Mouse (Mus musculus): ENCODE results near the gene Gm28374. TPM values are rescaled to one million over a fixed set of nuclear protein-coding genes. Genes with fewer than 3 reads are reported as not detected.

Gene Gm28374
- polyA plus RNA-seq, 1 experiment from 2014 or later = 2.0 TPM

Small RNAs within 50 kb of the gene (microRNA-seq; reads per million reads assigned to microRNA genes)
- 4.0 reads per million, percentile 8 among the genes with 10 or more reads in this experiment for gene Mir6988

Other genes with a start within 250 kb of the Gm28374 start
- gene Frmd8, start 207.0 kb downstream of the Gm28374 start, polyA plus RNA-seq (2016; fragmentation: Nextera tagmentation; extraction: Ambion mirVana) = 44.6 and 45.4 TPM in 2 replicates
- 2.5 and 2.9 TPM in 2 replicates for gene Slc25a45, start 204.4 kb downstream of the Gm28374 start, polyA plus RNA-seq (2016; fragmentation: Nextera tagmentation; extraction: Ambion mirVana)
- 6.8 and 7.4 TPM in 2 replicates for gene Tigd3, start 188.1 kb downstream of the Gm28374 start, polyA plus RNA-seq (2016; fragmentation: Nextera tagmentation; extraction: Ambion mirVana)
- gene Dpf2, start 169.2 kb downstream of the Gm28374 start, polyA plus RNA-seq (2016; fragmentation: Nextera tagmentation; extraction: Ambion mirVana) = 231 and 251 TPM in 2 replicates
- gene Cdc42ep2, start 157.4 kb downstream of the Gm28374 start, polyA plus RNA-seq (2016; fragmentation: Nextera tagmentation; extraction: Ambion mirVana) = 1.5 and 2.2 TPM in 2 replicates
- gene Pola2, start 118.1 kb downstream of the Gm28374 start, polyA plus RNA-seq (2016; fragmentation: Nextera tagmentation; extraction: Ambion mirVana) = 119 and 120 TPM in 2 replicates
- not detected in 2 replicates for gene Slc22a20, start 96.1 kb downstream of the Gm28374 start, polyA plus RNA-seq (2016; fragmentation: Nextera tagmentation; extraction: Ambion mirVana)
- gene Capn1, start 66.4 kb downstream of the Gm28374 start, polyA plus RNA-seq (2016; fragmentation: Nextera tagmentation; extraction: Ambion mirVana) = 2.9 and 3.2 TPM in 2 replicates
- 34.5 and 38.1 TPM in 2 replicates for gene Syvn1, start 35.7 kb downstream of the Gm28374 start, polyA plus RNA-seq (2016; fragmentation: Nextera tagmentation; extraction: Ambion mirVana)
- 82.5 and 84.6 TPM in 2 replicates for gene Mrpl49, start 24.5 kb downstream of the Gm28374 start, polyA plus RNA-seq (2016; fragmentation: Nextera tagmentation; extraction: Ambion mirVana)
- gene Fau, start 24.4 kb downstream of the Gm28374 start, polyA plus RNA-seq (2016; fragmentation: Nextera tagmentation; extraction: Ambion mirVana) = 831 and 861 TPM in 2 replicates
- 33.8 and 35.6 TPM in 2 replicates for gene Znhit2, start 21.1 kb downstream of the Gm28374 start, polyA plus RNA-seq (2016; fragmentation: Nextera tagmentation; extraction: Ambion mirVana)
- gene Tm7sf2, start 13.9 kb downstream of the Gm28374 start, polyA plus RNA-seq (2016; fragmentation: Nextera tagmentation; extraction: Ambion mirVana) = 30.3 and 31.4 TPM in 2 replicates
- 70.5 and 71.9 TPM in 2 replicates for gene Vps51, start 5.0 kb downstream of the Gm28374 start, polyA plus RNA-seq (2016; fragmentation: Nextera tagmentation; extraction: Ambion mirVana)
- gene Tmem262, start 2.2 kb downstream of the Gm28374 start, polyA plus RNA-seq (2016; fragmentation: Nextera tagmentation; extraction: Ambion mirVana) = not detected in 2 replicates
- 75.7 and 79.7 TPM in 2 replicates for gene Zfpl1, start 2.7 kb upstream of the Gm28374 start, polyA plus RNA-seq (2016; fragmentation: Nextera tagmentation; extraction: Ambion mirVana)
- 66.2 and 70.1 TPM in 2 replicates for gene Cdca5, start 2.7 kb upstream of the Gm28374 start, polyA plus RNA-seq (2016; fragmentation: Nextera tagmentation; extraction: Ambion mirVana)
- gene AC131692.1, start 12.2 kb upstream of the Gm28374 start, polyA plus RNA-seq (2016; fragmentation: Nextera tagmentation; extraction: Ambion mirVana) = 0.41 and 0.56 TPM in 2 replicates
- gene Naaladl1, start 23.5 kb upstream of the Gm28374 start, polyA plus RNA-seq (2016; fragmentation: Nextera tagmentation; extraction: Ambion mirVana) = 0.87 and 0.89 TPM in 2 replicates
- 66.1 and 67.7 TPM in 2 replicates for gene Sac3d1, start 36.4 kb upstream of the Gm28374 start, polyA plus RNA-seq (2016; fragmentation: Nextera tagmentation; extraction: Ambion mirVana)
- 29.1 and 30.2 TPM in 2 replicates for gene Snx15, start 46.0 kb upstream of the Gm28374 start, polyA plus RNA-seq (2016; fragmentation: Nextera tagmentation; extraction: Ambion mirVana)
- gene Batf2, start 58.7 kb upstream of the Gm28374 start, polyA plus RNA-seq (2016; fragmentation: Nextera tagmentation; extraction: Ambion mirVana) = not detected in 2 replicates
- 111 and 112 TPM in 2 replicates for gene Arl2, start 59.3 kb upstream of the Gm28374 start, polyA plus RNA-seq (2016; fragmentation: Nextera tagmentation; extraction: Ambion mirVana)
- gene Majin, start 102.1 kb upstream of the Gm28374 start, polyA plus RNA-seq (2016; fragmentation: Nextera tagmentation; extraction: Ambion mirVana) = not detected in 2 replicates
- gene Gpha2, start 144.1 kb upstream of the Gm28374 start, polyA plus RNA-seq (2016; fragmentation: Nextera tagmentation; extraction: Ambion mirVana) = 0.98 and 1.3 TPM in 2 replicates
- 25.5 and 26.3 TPM in 2 replicates for gene Ppp2r5b, start 153.6 kb upstream of the Gm28374 start, polyA plus RNA-seq (2016; fragmentation: Nextera tagmentation; extraction: Ambion mirVana)
- 12.5 and 13.6 TPM in 2 replicates for gene Atg2a, start 159.4 kb upstream of the Gm28374 start, polyA plus RNA-seq (2016; fragmentation: Nextera tagmentation; extraction: Ambion mirVana)
- gene Ehd1, start 194.5 kb upstream of the Gm28374 start, polyA plus RNA-seq (2016; fragmentation: Nextera tagmentation; extraction: Ambion mirVana) = 81.8 and 83.5 TPM in 2 replicates
- 0.12 and 0.39 TPM in 2 replicates for gene Cdc42bpg, start 224.2 kb upstream of the Gm28374 start, polyA plus RNA-seq (2016; fragmentation: Nextera tagmentation; extraction: Ambion mirVana)